Mouse (Mus musculus): ENCODE data around the gene Imp4.

Imp4 gene

DNA sequence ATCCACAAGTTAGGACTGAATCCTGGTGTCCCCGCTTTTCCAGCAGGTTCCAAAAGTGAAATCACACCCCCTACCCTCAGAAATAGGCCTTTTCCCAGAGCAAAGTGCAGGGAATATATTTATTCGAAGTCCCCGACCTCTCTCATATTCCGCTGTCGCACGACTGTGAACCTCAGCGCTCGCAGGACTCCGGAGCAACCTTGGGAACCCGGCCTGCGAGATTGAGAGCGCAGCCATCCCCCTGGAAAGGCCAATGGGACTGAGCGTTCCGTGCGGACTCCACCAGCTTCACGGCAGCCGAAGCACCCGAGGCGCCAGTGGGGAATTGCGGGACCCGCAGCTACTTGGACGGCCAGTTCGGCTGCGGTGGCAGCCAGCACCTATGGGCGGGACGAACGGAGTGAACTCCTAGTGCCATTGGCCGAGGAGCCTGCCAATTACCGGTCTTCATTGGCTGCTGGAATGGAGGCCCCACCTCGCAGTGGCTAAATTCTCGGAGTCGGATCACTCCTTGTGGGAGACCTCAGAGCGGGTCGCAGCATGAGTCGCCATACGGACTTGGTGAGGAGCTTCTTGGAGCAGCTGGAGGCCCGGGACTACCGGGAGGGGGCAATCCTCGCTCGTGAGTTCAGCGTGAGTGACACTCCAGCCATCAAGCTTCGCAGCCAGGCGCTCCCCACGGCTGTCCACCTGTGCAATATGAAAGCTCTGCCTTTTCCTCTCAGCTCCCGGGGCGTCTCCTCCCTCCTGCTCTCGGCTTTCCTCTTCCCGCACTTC is 19.8 kb downstream of the Imp4 start, which contains the start of gene Ptpn18:
Ptpn18 (plus strand) TSS at position 479 of the 777 bp plus-strand sequence.
- in situ Hi-C loops (cut with MboI; ENCODE audit: unreplicated experiment in 2 of 2): loop anchor here in 1 of 2 experiments (25.0 kb wide), 2 partner anchors 378 to 447 kb away; partner anchors contain the start of genes Fam168b and Plekhb2

DNA sequence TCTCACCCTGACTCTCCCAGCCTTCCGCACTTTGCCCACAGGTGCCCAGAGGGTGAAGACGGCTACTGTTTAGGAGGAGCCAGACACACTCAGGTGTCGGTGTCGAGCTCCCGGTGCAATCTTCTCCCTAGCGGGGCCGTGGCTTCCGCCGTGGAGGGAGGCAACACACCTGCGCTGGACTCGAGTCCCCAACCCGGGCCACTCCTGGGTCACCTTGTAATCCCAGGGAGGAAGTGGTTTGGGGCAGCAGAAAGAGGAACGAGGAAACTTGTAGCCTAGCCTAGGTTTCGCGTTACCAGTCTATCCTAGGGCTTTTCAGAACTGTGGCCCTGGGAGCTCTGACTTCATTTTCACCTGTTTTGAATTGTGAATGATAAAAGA is 20.4 kb downstream of the Imp4 start:
- in situ Hi-C loops (cut with MboI; ENCODE audit: unreplicated experiment in 2 of 2): loop anchor here in 1 of 2 experiments (25.0 kb wide), 2 partner anchors 377 to 448 kb away; partner anchors contain the start of genes Fam168b and Plekhb2

DNA sequence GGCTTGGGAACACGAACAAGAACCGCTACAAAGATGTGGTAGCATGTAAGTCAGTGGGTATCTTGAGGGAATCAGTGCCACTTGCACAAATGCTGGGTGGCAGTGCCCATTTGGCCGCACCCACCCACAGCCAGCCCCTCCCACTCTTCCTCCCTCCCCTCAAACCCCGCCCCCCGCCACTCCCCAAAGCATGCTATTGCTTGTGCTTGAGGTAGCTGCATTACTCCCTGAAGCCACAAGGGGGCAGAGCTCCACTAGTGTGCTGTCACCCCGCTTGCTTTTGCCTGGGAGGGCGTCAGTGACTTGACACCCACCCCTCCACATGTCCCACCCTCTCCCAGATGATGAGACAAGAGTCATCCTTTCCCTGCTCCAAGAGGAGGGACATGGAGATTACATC is 23.1 kb downstream of the Imp4 start:
- in situ Hi-C loops (cut with MboI; ENCODE audit: unreplicated experiment in 2 of 2): loop anchor here in 1 of 2 experiments (25.0 kb wide), 2 partner anchors 375 to 450 kb away; partner anchors contain the start of genes Fam168b and Plekhb2

DNA sequence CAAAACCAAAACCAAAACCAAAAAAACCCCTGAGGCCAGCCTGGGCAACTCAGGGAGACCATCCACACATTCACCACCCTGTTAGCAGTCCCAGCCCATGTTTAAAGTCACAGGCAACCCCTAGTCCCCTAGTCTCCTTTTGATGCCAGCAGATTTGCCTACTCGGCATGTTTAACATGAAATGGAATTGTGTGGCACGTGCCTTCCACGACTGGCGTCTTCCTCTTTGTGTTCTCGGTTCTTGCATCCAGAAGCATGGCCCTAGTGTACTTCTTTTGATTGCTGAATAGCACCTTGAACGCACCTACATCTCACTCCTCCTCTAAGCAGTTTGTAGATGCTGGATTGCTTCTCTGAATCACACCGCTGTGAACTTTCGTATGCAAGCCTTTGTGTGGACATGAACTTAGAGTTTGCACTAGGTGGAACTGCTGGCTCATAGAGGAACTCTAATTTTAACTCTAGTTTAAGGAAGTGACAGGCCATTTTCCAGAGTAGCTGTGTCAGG is 24.7 kb downstream of the Imp4 start:
- in situ Hi-C loops (cut with MboI; ENCODE audit: unreplicated experiment in 2 of 2): loop anchor here in 1 of 2 experiments (25.0 kb wide), 2 partner anchors 373 to 452 kb away; partner anchors contain the start of genes Fam168b and Plekhb2

DNA sequence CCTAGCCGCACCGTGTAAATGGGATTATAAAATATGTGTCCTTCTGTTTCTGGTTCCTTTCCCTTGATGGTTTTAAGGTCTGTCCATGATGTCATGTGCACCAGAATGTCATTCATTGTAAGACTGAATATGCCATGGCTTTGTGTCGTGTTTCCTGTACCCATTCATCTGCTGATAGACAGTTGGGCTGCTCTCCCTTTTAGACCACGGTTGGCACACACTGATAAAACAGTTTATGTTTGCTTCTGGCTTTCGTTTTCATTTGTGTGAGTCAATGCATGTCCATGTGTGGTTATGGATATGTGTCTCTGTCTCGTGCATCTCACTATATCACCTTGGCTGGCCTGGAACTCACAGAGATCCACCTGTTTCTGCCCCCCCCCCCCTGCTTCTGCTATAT is 25.8 kb downstream of the Imp4 start:
- in situ Hi-C loops (cut with MboI; ENCODE audit: unreplicated experiment in 2 of 2): loop anchor here in 1 of 2 experiments (25.0 kb wide), 2 partner anchors 372 to 453 kb away; partner anchors contain the start of genes Fam168b and Plekhb2

DNA sequence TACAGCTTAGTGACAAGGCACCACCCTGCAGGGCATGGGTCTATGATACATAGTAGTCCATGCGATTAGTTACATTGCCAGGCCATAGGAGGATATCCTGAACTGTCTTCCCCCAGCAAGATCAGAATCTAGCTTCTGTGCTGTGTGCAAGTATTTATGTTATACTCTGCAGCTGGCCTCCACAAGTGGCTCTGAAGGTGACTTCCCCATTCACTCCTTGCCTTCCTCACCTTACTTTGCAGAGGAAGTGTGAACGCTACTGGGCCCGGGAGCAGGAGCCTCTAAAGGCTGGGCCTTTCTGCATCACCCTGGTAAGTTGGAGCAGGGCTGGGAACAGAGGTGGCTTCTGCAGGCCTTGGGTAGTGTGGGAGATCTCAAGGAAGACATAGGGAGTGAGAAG is 28.4 kb downstream of the Imp4 start:
- in situ Hi-C loops (cut with MboI; ENCODE audit: unreplicated experiment in 2 of 2): loop anchor here in 1 of 2 experiments (25.0 kb wide), 2 partner anchors 369 to 456 kb away; partner anchors contain the start of genes Fam168b and Plekhb2

DNA sequence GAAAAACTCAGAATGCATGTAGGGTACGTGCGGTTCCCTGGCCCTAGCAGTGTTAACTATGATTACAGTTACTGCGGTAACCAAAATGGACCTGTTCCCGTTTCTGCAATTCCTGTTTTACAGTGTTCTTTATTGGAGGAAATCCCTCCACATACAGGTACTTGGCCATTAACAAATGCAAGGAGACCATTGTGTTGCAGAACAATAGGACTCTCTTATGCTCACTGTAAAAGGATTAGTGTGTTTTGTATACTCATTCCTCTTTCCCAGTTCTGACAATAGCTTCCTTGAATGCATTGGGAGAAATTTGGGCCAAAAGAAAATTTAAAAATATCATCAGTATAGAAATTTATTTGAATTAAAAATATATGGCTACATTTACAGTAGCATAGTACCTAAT is 28.8 kb downstream of the Imp4 start:
- in situ Hi-C loops (cut with MboI; ENCODE audit: unreplicated experiment in 2 of 2): loop anchor here in 1 of 2 experiments (25.0 kb wide), 2 partner anchors 369 to 456 kb away; partner anchors contain the start of genes Fam168b and Plekhb2

DNA sequence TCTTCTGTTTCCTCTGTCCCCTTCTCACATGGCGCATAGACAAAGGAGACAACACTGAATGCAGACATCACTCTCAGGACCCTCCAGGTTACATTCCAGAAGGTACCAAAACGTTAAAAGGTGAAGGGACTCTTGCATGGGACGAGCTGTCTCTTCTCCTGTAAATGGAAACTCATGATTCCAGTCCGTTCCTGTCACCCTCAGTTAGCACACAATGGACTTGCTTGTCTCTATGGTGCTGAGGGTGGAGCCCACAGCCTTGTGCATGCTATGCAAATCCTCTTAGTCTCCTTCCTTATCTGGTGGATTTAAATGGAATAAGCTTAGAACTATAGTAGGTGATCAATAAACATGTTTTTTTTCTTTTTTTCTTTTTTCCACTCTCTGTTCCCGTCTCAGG is 30.1 kb downstream of the Imp4 start:
- in situ Hi-C loops (cut with MboI; ENCODE audit: unreplicated experiment in 2 of 2): loop anchor here in 1 of 2 experiments (25.0 kb wide), 2 partner anchors 368 to 458 kb away; partner anchors contain the start of genes Fam168b and Plekhb2

DNA sequence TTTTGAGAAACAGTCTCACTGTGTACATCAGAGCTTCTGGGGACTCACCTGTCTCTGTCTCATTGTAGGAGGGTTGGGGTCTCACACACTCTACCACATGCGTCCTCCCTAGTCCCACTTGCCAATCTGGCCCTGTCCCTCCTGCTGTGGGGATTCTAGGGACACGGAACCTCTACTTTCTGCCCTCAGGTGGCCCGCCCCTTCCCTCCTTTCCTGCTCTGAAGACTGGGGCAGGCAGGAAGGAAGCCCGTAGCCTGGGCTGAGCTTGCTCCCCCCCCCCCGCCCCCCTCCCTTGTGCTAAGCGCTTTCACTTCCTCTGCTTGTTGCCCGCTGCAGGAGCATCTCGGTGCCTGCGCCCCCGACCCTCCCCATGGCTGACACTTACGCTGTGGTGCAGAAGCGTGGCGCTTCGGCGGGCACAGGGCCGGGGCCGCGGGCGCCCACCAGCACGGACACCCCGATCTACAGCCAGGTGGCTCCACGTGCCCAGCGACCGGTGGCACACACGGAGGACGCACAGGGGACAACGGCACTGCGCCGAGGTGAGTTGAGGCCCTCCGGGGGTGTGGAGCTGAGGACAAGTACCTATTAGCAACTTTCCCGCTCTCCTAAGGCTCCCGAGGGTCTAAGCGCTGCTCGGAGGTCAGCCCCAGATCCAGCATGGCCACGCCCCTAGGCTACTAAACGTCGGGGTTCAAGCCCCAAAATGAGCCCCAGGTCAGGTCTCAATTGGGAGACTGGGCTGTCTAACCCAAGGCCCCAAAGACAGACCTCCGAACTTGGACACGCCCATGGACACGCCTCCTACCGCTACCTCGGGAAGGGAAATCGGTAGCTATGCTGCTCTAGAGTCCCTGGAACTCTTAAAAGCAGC is 33.0 kb downstream of the Imp4 start:
- in situ Hi-C loops (cut with MboI; ENCODE audit: unreplicated experiment in 2 of 2): loop anchor here in 1 of 2 experiments (25.0 kb wide), 2 partner anchors 365 to 460 kb away; partner anchors contain the start of genes Fam168b and Plekhb2

DNA sequence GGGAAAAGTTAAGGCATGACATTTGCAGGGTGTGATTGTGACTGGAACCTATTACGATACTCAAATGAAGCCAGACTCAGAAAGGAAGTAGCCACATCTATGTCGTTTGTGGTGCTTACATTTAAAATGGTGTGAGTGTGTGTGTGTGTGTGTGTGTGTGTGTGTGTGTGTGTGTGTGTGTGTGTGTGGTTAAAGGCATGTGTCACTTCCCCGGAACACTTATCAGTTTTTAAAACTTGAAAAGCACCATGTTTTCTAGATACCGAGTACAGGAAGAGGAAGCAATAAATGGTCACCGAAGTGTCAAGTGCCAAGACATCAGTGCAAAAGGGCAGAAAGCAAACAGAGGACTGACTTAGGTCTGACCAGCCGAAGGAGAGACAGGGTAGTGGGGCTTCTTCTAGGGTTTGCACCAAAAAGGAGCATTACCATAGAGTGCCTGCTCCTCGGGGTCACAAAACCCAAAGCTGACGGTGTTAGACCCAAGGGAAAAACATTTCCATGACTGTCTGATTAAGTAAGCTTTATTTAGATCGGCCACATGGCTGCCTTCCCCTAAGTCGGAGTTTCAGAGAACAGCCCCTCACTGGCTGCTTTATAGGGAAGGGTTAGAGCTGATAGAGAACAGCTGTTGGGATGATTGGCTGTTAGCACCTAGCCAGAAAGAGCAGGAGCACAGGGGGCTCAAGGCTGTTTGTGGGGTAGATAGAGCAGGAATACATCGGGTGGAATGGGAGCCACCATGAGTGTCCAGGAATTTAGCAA is 39.4 kb downstream of the Imp4 start:
- in situ Hi-C loops (cut with MboI; ENCODE audit: unreplicated experiment in 2 of 2): loop anchor here in 1 of 2 experiments (25.0 kb wide), 1 partner anchor 1808 kb away; no protein-coding TSS in a partner anchor

DNA sequence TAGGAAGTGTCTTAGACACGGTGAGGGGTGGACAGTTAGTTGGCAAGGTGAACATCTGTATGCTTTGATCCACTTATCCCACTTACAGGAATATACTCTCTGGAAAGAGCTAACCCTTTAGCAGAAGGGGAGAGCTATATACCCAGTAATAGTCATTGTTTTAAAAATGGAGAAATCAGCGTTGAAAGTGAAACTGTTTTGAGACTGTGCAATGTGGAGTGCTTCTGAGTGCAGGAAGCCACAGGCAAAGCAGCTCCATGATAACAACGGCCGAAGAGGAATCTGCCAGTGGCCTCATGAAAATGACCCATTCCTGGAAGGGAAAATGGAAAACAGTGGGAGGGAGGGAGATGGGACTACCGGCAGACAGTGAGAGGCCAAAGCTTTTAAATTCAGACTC is 41.1 kb downstream of the Imp4 start:
- in situ Hi-C loops (cut with MboI; ENCODE audit: unreplicated experiment in 2 of 2): loop anchor here (5.0 to 25.0 kb wide), 2 partner anchors 44 to 1806 kb away; partner anchors contain the start of genes Ccdc115 (in 1 of the 2) and Imp4 (in 1 of the 2)

DNA sequence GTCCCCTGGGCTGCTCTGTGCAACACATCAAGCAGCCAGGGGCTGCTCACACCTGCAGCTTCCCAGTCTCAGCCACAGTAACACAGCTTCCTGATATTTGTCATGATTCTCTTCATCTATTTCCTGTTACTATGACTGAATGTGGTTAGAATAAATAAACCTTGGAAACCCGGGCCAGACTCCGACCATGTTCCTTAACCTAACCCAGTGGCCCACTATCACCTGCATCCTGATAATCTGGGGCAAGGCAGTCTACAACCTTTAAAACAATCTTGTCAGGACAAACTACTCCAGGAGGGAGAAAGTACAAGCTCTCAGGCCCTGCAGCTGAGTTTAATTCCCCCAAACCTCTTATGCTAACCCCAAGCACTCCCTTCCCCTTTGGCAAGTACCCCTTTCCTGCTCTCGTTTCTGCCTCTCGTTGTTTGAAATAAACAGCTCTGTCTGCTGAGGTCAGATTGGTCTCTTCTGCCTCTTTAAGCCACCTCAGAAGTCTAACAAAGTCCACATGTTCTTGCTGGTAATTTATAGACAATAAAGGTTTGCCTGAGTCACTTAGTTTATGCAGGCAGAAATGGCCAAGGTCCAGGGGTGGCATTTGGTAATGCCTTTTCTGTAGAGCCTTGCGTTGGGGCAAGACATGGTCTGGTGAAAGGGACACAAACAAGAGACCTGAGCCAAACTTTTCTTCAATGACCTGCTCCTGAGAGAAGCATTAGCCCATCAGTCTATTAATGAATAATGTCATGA is 42.4 kb downstream of the Imp4 start:
- in situ Hi-C loops (cut with MboI; ENCODE audit: unreplicated experiment in 2 of 2): loop anchor here (5.0 to 25.0 kb wide), 2 partner anchors 45 to 1805 kb away; partner anchors contain the start of genes Ccdc115 (in 1 of the 2) and Imp4 (in 1 of the 2)

DNA sequence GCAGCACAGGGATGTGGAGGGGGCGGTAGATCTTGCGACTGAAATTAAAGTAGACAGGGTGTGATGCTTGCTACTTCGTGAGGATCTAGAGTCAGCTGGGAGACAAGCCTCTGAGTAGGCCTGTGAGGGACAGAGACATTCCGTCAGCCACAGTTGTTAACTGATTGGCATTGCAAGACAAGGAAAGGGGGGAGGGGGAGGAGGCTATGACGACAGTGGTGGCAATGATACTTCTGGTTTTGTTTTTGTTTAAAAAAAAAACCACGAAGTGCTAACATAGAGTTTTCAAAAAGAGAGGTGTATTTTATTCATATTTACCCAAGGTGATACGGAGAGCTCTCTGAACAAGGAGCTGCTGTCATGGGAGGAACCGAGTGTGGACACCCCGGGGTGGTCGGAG is 44.8 kb downstream of the Imp4 start:
- in situ Hi-C loops (cut with MboI; ENCODE audit: unreplicated experiment in 2 of 2): loop anchor here (5.0 to 25.0 kb wide), 2 partner anchors 47 to 1803 kb away; partner anchors contain the start of genes Ccdc115 (in 1 of the 2) and Imp4 (in 1 of the 2)

DNA sequence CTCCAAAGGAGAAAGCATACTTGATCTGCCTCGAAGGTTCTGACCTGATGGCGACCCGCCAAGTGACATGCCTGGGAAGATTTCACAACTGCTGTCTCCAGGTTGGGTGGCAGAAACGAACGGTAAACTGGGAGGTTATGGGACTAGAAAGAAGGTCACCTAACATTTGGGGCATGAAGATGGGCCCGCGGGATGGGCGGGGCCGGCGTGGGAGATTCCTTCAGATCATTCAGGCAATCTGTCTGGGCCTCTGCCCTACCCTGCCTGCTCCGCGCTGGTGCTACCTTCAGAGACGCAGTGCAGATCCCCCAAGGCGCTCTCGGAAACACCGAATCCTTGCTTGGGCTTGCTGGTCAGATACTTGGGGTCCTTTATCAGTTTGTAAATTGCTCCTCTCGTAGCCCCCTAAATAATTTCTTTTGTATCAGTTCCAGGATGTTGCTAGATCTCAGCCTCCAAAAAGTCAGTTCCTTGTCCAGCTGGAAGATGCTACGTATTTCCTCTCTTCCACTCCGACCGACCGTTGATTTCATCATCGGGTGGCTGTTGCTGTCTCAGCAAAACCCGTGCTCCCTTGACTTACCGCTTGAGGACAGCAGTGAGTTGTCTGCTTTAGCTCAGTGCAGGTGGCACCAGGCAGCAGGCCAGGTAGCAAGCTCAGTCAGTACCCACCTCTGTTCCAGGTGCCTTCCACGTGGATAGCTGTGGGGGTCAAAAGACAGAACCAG is 46.0 kb downstream of the Imp4 start:
- in situ Hi-C loops (cut with MboI; ENCODE audit: unreplicated experiment in 2 of 2): loop anchor here in 1 of 2 experiments (5.0 to 25.0 kb wide), 2 partner anchors 43 to 1802 kb away; no protein-coding TSS in a partner anchor

DNA sequence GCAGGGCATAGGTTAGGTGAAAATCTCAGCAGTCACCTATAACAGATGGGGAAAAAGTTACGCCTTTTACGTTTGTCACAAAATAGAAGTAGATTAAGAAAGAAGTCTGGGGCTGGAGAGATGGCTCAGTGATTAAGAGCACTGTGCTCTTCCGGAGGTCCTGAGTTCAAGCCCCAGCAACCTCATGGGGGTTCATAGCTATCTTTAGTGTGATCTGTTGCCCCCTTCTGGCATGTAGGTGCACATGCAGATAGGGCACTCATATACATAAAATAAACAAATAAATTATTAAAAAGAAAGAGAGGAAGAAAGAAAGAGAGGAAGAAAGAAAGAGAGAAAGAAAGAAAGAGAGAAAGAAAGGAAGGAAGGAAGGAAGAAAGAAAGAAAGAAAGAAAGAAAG is 47.7 kb downstream of the Imp4 start:
- in situ Hi-C loops (cut with MboI; ENCODE audit: unreplicated experiment in 2 of 2): loop anchor here in 1 of 2 experiments (5.0 to 25.0 kb wide), 2 partner anchors 45 to 1800 kb away; no protein-coding TSS in a partner anchor

DNA sequence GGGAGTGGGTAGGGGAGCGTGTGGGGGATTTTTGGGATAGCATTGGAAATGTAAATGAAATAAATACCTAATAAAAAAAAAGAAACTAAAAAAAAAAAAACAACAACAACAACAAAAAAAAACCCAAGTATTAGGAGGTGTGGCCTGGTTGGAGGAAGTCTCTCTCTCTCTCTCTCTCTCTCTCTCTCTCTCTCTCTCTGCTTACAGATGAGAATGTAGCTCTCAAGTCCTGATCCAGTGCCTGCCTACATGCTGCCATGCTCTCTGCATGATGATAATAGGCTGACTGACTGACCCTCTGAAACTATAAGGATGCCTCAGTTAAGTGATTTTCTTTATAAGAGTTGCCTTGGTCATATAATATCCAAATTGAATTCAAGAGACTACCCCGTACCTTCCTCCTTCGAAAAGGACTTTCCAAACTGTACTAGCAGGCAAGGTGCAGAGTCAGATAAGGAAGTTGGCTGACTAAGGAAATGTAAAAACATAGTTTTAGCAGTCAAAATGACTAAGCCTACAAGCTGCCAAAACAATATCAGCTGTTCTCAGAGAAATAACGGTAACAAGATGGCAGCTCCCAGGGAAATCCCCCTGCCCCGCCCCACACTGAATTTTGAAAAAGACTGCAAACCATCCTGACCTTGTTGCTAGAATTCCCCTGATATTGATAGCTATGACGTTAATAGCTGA is 50.3 kb downstream of the Imp4 start:
- in situ Hi-C loops (cut with MboI; ENCODE audit: unreplicated experiment in 2 of 2): loop anchor here in 1 of 2 experiments (5.0 to 25.0 kb wide), 2 partner anchors 48 to 1797 kb away; no protein-coding TSS in a partner anchor

DNA sequence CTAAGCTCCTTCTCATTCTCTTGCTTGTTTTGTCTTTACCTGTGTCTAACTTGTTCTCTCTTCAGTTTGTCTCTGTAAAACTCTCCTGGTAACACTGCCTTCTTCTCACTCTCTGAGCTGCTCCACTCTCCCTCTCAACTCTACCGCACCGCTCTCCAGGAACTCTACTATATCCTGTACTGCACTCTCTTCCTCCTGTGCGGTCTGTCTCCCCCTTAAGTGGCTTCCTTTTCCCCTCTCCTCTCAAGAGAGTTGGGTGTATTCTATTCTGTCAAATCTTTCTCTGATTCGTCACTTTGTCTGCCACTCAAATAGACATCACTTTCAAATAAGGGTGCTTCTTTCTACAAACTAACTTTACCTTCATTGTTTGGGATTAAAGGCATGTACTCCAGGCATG is 51.8 kb downstream of the Imp4 start:
- in situ Hi-C loops (cut with MboI; ENCODE audit: unreplicated experiment in 2 of 2): loop anchor here in 1 of 2 experiments (25.0 kb wide), 1 partner anchor 1796 kb away; no protein-coding TSS in a partner anchor

Measured in v-Abl transformed pro-B cells (cell line).